Mouse (Mus musculus) heart, adult 2 months (tissue): Measurements from ENCODE around the gene Gm266.

Experiments
- CTCF ChIP-seq: fragments of 200-600 bp; IDR thresholded peaks from 2 replicates; pipeline ENCODE4 v1.8.1; 2022; ENCODE audit warnings: antibody characterized with exemption, mild to moderate bottlenecking, moderate library complexity
- EP300 ChIP-seq: fragments of 200-500 bp; IDR thresholded peaks from 2 replicates; pipeline ENCODE4 v1.6.1; 2011; ENCODE audit warnings: low read depth, low read length, control low read depth; ENCODE audit not compliant: insufficient read depth
- POLR2A ChIP-seq: fragments of 200-500 bp; IDR thresholded peaks from 2 replicates; pipeline ENCODE4 v1.6.1; 2011; ENCODE audit warnings: mild to moderate bottlenecking, low read depth, low read length, control low read depth; ENCODE audit not compliant: insufficient read depth

GRCm38 (mm10) chr12:111503571-111503970, 17.9 kb upstream of the Gm266 start:
- no peak for TF ChIP-seq CTCF
- TF ChIP-seq EP300 = no peak
- no peak for TF ChIP-seq POLR2A
